Mouse (Mus musculus) hindbrain, embryonic 12.5 days (tissue): Measurements from ENCODE around the gene Fabp1. TPM values are rescaled to one million over a fixed set of nuclear protein-coding genes. Genes with fewer than 3 reads are reported as not detected.

Experiments used
- ATAC-seq: fragments of 200-750 bp; cut with Nextera tagmentation; 2 replicates; pipeline ENCODE4 v1.8.0; 2017; ENCODE audit warnings: moderate TSS enrichment; ENCODE audit not compliant: low FRiP score
- H3K27ac ChIP-seq: fragments of 300-500 bp; sonication (generic); 2 replicates; pipeline ENCODE4 v1.5.1; 2016; ENCODE audit warnings: mild to moderate bottlenecking
- H3K27me3 ChIP-seq: fragments of 300-500 bp; sonication (generic); 2 replicates; pipeline ENCODE4 v1.6.1; 2016; ENCODE audit warnings: mild to moderate bottlenecking
- H3K36me3 ChIP-seq: fragments of 300-500 bp; sonication (generic); 2 replicates; pipeline ENCODE4 v1.6.1; 2016; ENCODE audit warnings: mild to moderate bottlenecking
- H3K4me1 ChIP-seq: fragments of 300-500 bp; sonication (generic); 2 replicates; pipeline ENCODE4 v1.6.1; 2016
- H3K4me2 ChIP-seq: fragments of 300-500 bp; sonication (generic); replicated peaks from 2 replicates; pipeline ENCODE4 v1.6.1; 2016; ENCODE audit warnings: mild to moderate bottlenecking
- H3K4me3 ChIP-seq: fragments of 300-500 bp; sonication (generic); 2 replicates; pipeline ENCODE4 v1.5.1; 2016; ENCODE audit warnings: mild to moderate bottlenecking
- H3K9ac ChIP-seq: fragments of 300-500 bp; sonication (generic); 2 replicates; pipeline ENCODE4 v1.6.1; 2016; ENCODE audit warnings: mild to moderate bottlenecking, moderate library complexity
- H3K9me3 ChIP-seq: fragments of 300-500 bp; sonication (generic); replicated peaks from 2 replicates; pipeline ENCODE4 v1.6.1; 2016; ENCODE audit warnings: mild to moderate bottlenecking
- WGBS: fragments of 180-500 bp; shearing (Covaris S2); methylation state at CpG from one replicate; pipeline ENCODE4 v1.1.7; 2016; 5-methylcytosine and 5-hydroxymethylcytosine counted together
- polyA plus RNA-seq: library from polyadenylated mRNA; unstranded; fragments of >200 nt; fragmentation: Nextera tagmentation; extraction: Ambion mirVana; gene quantifications from 2 replicates; pipeline ENCODE4 v1.2.1, GENCODE M21; 2016

Gene Fabp1
- polyA plus RNA-seq, 1 experiment from 2014 or later, result not detected

DNA sequence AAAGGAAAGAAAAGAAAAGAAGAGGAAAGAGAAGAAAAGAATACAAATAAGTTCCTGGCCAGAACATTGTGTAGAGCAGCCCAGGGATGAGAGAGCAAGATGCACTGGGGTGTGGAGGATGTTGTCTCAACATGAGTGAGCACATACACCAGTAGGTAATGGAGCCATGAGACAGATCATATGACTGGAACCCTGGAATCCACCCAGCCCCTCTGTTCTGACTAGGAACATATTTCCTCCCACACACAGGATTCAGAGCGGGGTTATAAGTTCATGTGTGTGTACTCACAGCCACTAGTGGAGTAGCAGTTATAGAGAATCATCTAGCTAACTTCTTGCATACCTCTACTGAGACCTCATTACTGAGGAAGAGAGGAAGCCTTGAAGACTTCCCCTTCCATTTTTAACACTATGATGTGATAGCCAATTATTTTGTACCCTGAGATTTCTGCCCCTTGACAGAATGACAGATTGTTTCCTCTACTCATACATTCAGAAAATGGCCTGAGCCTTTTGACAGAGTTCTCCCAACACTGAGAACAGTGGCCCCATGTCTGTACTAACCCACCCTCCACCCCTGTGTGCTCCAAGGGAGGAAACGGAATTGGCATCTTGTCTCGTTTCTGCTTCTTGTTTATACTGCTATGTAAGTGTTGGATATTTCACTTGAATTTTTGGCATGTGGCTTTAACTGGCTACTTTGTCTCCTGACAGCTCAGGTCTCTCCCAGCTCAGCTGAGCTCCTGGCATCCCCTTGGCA, 24.7 kb downstream of the Fabp1 start:
- Histone ChIP-seq H3K4me1 (peaks cover 10% of the 10 kb centered on the region; the same call in 1 of the 2 replicates), H3K4me2 (no peak overlapping the region), H3K9ac (no peak overlapping the region), H3K27me3 (no peaks in the 10 kb centered on the region), H3K4me3 (no peak overlapping the region), H3K27ac (no peak overlapping the region), H3K36me3 (no peaks in the 10 kb centered on the region), H3K9me3 (no peaks in the 10 kb centered on the region)
- no peak for ATAC-seq
- 76% methylated on average over 3 of the region's 3 CpGs for WGBS

DNA sequence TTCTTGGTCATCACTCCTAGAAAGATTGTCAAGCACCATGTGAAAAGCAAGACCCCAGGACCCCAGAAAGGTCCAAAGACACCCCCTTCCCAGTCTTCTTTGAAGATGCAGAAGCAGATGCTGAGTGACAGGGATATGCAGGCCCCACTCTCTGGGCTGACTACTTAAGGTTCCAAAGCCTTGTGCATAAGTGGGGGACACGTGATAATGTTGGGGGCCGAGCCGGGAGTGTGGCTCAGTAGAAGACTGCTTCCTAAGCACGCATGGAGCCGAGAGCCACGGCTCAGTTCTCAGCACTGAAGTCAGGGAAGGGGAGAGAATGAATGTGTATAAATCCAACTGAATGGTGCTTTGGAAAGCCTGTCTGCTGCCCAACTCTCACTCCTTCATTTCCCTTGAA, 26.9 kb downstream of the Fabp1 start:
- no peak for ATAC-seq
- Histone ChIP-seq H3K9ac (no peak overlapping the region), H3K4me1 (peaks cover 10% of the 10 kb centered on the region; the same call in 1 of the 2 replicates), H3K27me3 (no peaks in the 10 kb centered on the region), H3K4me2 (no peak overlapping the region), H3K36me3 (no peaks in the 10 kb centered on the region), H3K9me3 (no peaks in the 10 kb centered on the region), H3K4me3 (no peak overlapping the region), H3K27ac (no peak overlapping the region)
- 31% methylated on average over 6 of the region's 6 CpGs for WGBS

DNA sequence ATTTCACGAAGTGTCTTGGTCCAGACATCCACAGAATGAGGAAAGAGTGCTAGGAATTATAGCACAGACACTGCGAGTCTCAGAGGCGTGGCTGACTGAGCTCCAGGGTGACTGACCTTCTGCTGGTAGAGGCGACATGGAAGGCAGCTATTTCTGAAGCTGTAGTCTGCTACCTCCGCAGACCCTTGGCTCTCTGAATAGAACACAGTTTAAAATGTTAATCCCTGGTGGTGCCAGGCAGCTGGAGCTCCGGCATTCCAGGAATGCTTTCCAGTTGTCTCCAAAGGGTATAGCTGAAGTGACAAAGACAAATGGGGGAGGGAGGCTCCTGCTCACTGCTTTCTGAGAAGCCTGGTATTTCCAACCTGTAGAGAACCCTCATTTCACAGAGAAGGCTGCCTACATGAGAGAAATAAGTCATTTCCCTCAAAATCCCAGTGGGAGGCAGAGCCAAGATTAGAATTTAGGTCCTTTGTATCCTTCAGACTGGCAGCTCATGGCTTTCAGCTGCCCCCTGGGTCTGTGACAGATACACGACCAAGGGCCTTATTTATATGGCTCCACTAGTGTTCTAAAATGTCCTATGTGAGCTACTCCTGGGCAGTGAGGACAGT, 27.6 kb downstream of the Fabp1 start:
- H3K9me3 ChIP-seq, result no peaks in the 10 kb centered on the region
- no peak overlapping the region for H3K4me3 ChIP-seq
- 5% methylated on average over 7 of the region's 7 CpGs for WGBS
- no peak overlapping the region for H3K4me2 ChIP-seq
- H3K36me3 ChIP-seq, result no peaks in the 10 kb centered on the region
- H3K9ac ChIP-seq, result no peak overlapping the region
- H3K4me1 ChIP-seq, result peaks cover 10% of the 10 kb centered on the region; the same call in 1 of the 2 replicates
- H3K27ac ChIP-seq, result no peak overlapping the region
- no peaks in the 10 kb centered on the region for H3K27me3 ChIP-seq
- ATAC-seq, result no peak

DNA sequence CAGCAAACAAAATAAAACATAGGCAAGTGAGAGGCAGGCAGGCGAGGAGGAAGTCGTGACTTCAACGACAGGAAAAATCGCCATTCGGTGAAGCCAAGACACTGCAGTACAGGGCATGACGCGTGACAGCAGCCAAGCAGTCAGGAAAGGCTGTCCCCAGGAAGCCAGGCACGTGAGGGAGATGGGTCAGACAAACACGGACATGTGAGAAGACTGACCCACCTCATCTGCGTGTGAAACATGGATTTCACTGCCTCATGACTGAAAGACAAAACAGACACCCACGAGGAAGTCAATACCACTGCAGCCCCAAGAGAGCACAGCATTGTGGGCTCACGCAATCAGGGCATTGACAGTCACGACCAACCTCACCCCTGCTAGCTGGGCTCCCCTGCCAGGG, 35.5 kb downstream of the Fabp1 start:
- H3K9me3 ChIP-seq, result no peaks in the 10 kb centered on the region
- H3K4me2 ChIP-seq, result no peak overlapping the region

DNA sequence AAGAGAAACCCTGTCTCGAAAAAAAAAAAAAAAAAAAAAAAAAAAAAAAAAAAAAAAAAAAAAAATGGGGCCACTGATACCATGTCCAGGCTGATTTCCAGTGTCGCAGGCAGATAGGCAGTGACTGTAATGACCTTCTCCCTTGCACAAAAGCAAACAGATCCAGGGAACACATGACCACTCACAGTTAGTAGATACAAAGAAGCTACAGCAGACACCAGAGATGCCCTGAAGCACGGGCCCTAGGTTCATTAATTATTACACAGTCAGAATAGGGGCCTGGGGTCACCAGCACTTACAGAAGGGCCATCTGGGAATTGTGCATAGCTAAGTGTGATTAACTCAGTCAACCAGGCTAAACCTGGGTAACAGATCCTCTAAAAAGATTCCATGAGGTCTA, 36.3 kb downstream of the Fabp1 start:
- no peak overlapping the region for H3K9ac ChIP-seq
- H3K36me3 ChIP-seq, result no peaks in the 10 kb centered on the region
- no peaks in the 10 kb centered on the region for H3K27me3 ChIP-seq
- H3K4me3 ChIP-seq, result no peak overlapping the region
- H3K4me2 ChIP-seq, result no peak overlapping the region
- WGBS, result 58% methylated on average over 3 of the region's 3 CpGs
- H3K4me1 ChIP-seq, result no peaks in the 10 kb centered on the region
- no peaks in the 10 kb centered on the region for H3K9me3 ChIP-seq
- ATAC-seq, result no peak
- H3K27ac ChIP-seq, result no peak overlapping the region

More for the DNA sequence above, 35.5 kb downstream of the Fabp1 start:
- 77% methylated on average over 13 of the region's 13 CpGs for WGBS
- Histone ChIP-seq H3K4me3 (no peak overlapping the region), H3K27me3 (no peaks in the 10 kb centered on the region), H3K9ac (no peak overlapping the region), H3K36me3 (no peaks in the 10 kb centered on the region), H3K4me1 (no peaks in the 10 kb centered on the region), H3K27ac (no peak overlapping the region)
- ATAC-seq, result no peak

DNA sequence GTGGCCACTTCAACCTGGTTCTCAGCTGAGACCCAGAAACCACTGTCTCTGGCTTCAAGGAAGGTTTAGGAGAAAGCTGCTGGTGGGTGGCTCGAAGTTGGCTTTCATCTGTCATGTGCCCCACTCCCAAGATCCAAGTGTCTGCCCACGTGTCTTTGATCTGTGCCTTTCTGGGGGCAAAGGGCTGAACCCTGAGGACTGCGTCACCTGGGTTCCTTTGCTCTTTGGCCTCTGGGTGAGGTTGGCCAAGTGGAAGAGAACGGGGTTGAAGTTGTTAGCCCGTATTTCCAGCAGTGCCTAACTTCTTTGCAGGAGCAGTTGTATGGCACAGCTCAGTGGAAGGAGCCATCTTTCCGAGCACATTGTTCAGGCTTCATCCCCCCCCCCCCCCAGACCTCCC, 36.9 kb downstream of the Fabp1 start:
- no peaks in the 10 kb centered on the region for H3K27me3 ChIP-seq
- no peak overlapping the region for H3K4me2 ChIP-seq
- H3K27ac ChIP-seq, result no peak overlapping the region
- H3K4me3 ChIP-seq, result no peak overlapping the region
- H3K9ac ChIP-seq, result no peak overlapping the region
- no peaks in the 10 kb centered on the region for H3K4me1 ChIP-seq
- H3K36me3 ChIP-seq, result no peaks in the 10 kb centered on the region
- 71% methylated on average over 6 of the region's 6 CpGs for WGBS
- H3K9me3 ChIP-seq, result no peaks in the 10 kb centered on the region
- no peak for ATAC-seq

DNA sequence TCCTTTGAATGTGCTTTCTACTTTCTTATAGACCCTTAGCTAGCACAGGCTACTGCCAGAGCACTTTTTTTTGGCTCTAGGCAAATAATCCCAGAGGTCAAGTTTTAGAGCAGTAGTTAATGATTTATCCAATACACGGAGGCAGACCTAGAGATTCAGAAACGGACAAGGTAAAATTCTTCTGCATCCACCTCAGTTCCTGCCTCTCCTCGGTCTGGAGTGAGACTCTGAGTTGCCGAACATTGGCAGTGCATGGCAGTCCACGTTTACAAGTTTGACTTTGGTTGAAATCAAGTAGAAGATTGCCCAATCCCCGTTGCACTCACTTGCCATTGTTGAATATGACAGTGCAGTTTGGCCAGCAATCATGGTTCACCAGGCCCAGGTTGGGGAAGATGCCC, 37.4 kb downstream of the Fabp1 start:
- no peak for ATAC-seq
- Histone ChIP-seq H3K4me2 (no peak overlapping the region), H3K27me3 (no peaks in the 10 kb centered on the region), H3K9ac (no peak overlapping the region), H3K27ac (no peak overlapping the region), H3K4me3 (no peak overlapping the region), H3K9me3 (no peaks in the 10 kb centered on the region), H3K36me3 (no peaks in the 10 kb centered on the region), H3K4me1 (no peaks in the 10 kb centered on the region)
- 86% methylated on average over 6 of the region's 6 CpGs for WGBS

DNA sequence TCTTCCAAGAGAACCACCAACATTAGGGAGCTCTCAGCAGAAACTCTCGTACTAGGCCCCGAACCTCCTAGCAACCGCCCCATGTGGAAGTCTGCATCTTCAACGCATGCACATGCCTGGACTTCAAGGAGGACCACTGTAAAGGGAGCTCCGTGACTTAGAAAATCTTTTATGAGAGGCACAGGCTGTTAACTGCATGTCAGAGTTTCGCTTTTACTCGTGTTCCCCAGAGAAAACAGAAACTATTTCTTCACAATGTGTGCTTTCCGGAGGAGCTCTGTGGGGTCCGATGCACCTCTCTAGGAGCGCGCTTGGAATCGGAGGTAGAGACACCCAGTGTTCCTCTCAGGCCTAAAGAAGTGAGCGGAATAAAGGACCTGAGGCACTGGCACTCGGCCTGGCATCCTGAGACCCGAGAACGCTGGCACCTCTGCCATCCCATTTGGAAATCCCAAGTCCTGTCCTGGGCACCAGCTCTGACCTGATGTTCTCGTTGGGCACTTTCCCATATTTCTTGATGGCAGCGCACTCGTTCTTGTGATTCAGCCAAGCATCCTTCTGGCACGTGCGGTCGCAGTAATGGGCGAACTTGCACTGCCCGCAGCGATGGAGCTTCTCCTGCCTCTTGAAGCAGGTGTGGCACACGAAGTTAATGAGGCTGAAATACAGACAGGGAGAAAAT, 39.6 kb downstream of the Fabp1 start:
- ATAC-seq, result no peak
- Histone ChIP-seq H3K4me1 (no peaks in the 10 kb centered on the region), H3K27me3 (no peaks in the 10 kb centered on the region), H3K36me3 (no peaks in the 10 kb centered on the region), H3K9me3 (no peaks in the 10 kb centered on the region), H3K4me3 (no peak overlapping the region), H3K27ac (no peak overlapping the region), H3K9ac (no peak overlapping the region), H3K4me2 (no peak overlapping the region)
- WGBS, result 93% methylated on average over 26 of the region's 26 CpGs

DNA sequence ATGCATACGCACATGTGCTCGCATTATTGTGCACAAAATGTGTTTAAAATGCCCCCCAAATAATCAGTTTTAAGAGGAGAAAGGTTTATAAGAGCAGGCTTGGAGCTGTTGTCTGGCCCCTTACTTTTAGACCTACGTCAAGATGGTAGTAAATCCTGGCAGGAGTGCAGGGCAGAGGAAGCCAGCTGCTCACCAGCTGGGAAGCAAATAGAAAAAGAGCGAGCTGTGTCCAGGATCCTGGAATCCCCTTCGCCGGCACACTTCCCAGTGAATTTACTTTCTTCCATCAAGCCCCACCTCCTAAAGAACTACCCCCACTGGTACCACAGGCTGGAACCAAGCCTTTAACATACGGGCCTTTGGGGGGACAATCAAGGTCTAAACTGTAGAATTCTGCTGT, 41.2 kb downstream of the Fabp1 start:
- WGBS, result 86% methylated on average over 7 of the region's 7 CpGs
- H3K4me3 ChIP-seq, result no peak overlapping the region
- no peaks in the 10 kb centered on the region for H3K4me1 ChIP-seq
- no peaks in the 10 kb centered on the region for H3K27me3 ChIP-seq
- H3K36me3 ChIP-seq, result no peaks in the 10 kb centered on the region
- ATAC-seq, result no peak
- H3K27ac ChIP-seq, result no peak overlapping the region
- no peak overlapping the region for H3K9ac ChIP-seq
- no peaks in the 10 kb centered on the region for H3K9me3 ChIP-seq
- H3K4me2 ChIP-seq, result no peak overlapping the region

DNA sequence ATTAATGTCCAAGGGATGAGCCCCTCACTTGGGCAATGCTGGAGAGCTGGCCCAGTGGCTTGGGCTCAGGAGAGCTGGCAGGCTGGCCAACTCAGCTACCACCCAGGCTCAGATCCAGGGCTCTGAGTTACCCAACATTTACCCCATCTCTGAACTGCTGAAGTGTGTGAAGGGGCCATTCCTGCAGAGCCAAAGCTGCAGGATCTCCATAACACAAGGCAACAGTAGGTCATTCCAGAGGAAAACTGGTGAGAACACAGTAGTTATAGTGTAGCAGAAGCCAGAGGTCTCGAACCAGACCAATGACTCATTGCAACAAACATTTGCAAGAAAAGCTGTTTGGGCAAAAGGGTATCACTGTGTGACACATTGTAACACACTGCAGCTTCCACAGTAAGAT, 43.2 kb downstream of the Fabp1 start:
- Histone ChIP-seq H3K4me1 (no peaks in the 10 kb centered on the region), H3K9me3 (no peaks in the 10 kb centered on the region), H3K27me3 (no peaks in the 10 kb centered on the region), H3K27ac (no peak overlapping the region), H3K4me2 (no peak overlapping the region), H3K9ac (no peak overlapping the region), H3K36me3 (no peaks in the 10 kb centered on the region), H3K4me3 (no peak overlapping the region)
- WGBS, result 92% methylated on average over 1 of the region's 1 CpGs
- ATAC-seq, result no peak

DNA sequence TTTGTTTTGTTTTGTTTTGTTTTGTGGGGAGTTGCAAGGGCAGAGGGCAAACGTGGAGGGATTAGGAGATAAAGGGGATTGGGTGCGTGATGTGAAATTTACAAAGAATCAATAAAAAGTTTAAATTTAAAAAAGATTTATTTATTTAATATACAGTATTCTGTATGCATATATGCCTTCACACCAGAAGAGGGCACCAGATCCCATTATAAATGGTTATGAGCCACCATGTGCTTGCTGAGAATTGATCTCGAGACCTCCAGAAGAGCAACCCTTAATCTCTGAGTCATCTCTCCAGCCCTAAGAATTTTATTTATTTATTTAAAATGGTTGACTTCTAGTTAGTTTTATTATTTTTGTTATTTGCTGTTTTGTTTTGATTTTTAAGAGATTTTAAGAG, 43.6 kb downstream of the Fabp1 start:
- 90% methylated on average over 3 of the region's 3 CpGs for WGBS
- Histone ChIP-seq H3K9me3 (no peaks in the 10 kb centered on the region), H3K27ac (no peak overlapping the region)

DNA sequence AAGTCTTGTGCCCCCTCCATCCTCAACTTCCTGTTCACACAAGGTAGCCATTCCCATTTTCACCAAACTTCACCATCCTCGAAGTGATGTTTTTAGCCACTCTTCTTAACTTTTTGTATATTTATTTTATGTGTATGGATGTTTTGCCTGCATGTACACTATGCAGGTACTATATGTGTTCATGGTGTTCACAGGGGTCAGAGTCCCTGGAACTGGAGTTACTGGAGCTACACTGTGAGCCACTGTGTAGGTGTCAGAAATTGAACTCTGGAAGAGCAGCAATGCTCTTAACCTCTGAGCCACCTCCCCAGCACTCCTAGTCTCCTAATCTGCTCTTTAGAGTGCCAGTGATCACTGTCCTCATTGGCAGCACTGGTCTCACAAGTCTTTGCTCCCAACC, 48.8 kb downstream of the Fabp1 start:
- Histone ChIP-seq H3K27me3 (no peaks in the 10 kb centered on the region), H3K4me3 (no peak overlapping the region), H3K9me3 (no peaks in the 10 kb centered on the region), H3K4me1 (no peaks in the 10 kb centered on the region), H3K27ac (no peak overlapping the region), H3K4me2 (no peak overlapping the region), H3K9ac (no peak overlapping the region), H3K36me3 (no peaks in the 10 kb centered on the region)
- 95% methylated on average over 1 of the region's 1 CpGs for whole genome bisulfite sequencing
- ATAC-seq, result no peak

More for the DNA sequence above, 43.6 kb downstream of the Fabp1 start:
- no peak for ATAC-seq
- no peaks in the 10 kb centered on the region for H3K4me1 ChIP-seq
- H3K9ac ChIP-seq, result no peak overlapping the region
- no peak overlapping the region for H3K4me2 ChIP-seq
- H3K4me3 ChIP-seq, result no peak overlapping the region
- no peaks in the 10 kb centered on the region for H3K36me3 ChIP-seq
- H3K27me3 ChIP-seq, result no peaks in the 10 kb centered on the region
